Mouse (Mus musculus): ENCODE measurements around the gene Zik1.

The Zik1 gene

GRCm38 (mm10) chr7:10494786-10495521 lies at the start of gene Zik1:
Gene Zik1 (minus strand): TSS chr7:10495394.
- DNase-seq (ENCODE audit: low spot score), result peak; percentile 66

- no peak for DNase-seq (ENCODE audit: low spot score)
Measured at GRCm38 (mm10) chr7:10495578-10495977, 384 bp upstream of the Zik1 start.

- no peak for DNase-seq (ENCODE audit: low spot score)
Measured at GRCm38 (mm10) chr7:10480588-10481233, 14.5 kb downstream of the Zik1 start.

GRCm38 (mm10) chr7:10479813-10480212 lies 15.4 kb downstream of the Zik1 start:
- no peak for DNase-seq (ENCODE audit: low spot score)

GRCm38 (mm10) chr7:10458166-10458565 lies 37.0 kb downstream of the Zik1 start:
- DNase-seq (ENCODE audit: low spot score), result no peak

DNA sequence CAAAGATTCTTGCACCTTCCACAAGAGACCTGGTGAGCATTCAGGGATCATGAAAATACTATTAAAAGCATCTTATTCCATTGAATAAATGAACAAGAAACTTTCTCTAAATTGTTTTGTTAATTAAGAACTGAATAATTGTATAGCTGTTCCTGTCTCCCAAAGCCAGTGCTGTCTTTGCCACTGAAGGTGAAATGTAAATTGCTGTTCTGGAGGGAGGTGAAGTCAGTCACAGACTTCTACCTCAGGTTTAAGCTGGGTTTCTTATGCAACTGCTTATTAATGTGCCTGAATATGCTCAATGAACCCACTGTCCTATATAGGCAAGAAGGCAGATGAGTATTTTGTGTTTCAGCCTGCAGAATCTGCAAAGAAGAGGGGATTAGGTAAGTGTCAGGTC lies 52.2 kb downstream of the Zik1 start, which contains the start of gene Vmn1r67:
Gene Vmn1r67, plus strand, starts transcription at position 301 of the 400 bp plus-strand sequence.
- no peak for DNase-seq (ENCODE audit: low spot score)
